Mouse (Mus musculus) lung, postnatal 10 days (tissue): ENCODE measurements around the gene Gna15.

Experiments used
- DNase-seq: peaks from one replicate; pipeline ENCODE4 v3.0.0; 2021

Gene Gna15

GRCm38 (mm10) chr10:81464405-81465264 is 59.4 kb downstream of the Gna15 start:
- peak; percentile 82 for DNase-seq

- no peak for DNase-seq
These were observed 60.5 kb downstream of the Gna15 start for GRCm38 (mm10) chr10:81463531-81463930.

- no peak for DNase-seq
These were observed 61.1 kb downstream of the Gna15 start for GRCm38 (mm10) chr10:81462917-81463316.

- no peak for DNase-seq
These were observed 61.6 kb downstream of the Gna15 start for GRCm38 (mm10) chr10:81462415-81462804.

- DNase-seq = no peak
These were observed 62.2 kb downstream of the Gna15 start for GRCm38 (mm10) chr10:81461673-81462414.

GRCm38 (mm10) chr10:81460951-81461350 is 63.1 kb downstream of the Gna15 start:
- DNase-seq = no peak

- no peak for DNase-seq
These were observed 63.6 kb downstream of the Gna15 start for GRCm38 (mm10) chr10:81460471-81460870.

- DNase-seq = no peak
These were observed 64.6 kb downstream of the Gna15 start for GRCm38 (mm10) chr10:81459399-81459798.

GRCm38 (mm10) chr10:81458267-81458666 is 65.8 kb downstream of the Gna15 start:
- no peak for DNase-seq

- no peak for DNase-seq
These were observed 66.4 kb downstream of the Gna15 start for GRCm38 (mm10) chr10:81457624-81458023.

- DNase-seq = no peak
These were observed 67.0 kb downstream of the Gna15 start for GRCm38 (mm10) chr10:81456983-81457563.

GRCm38 (mm10) chr10:81455181-81455895 is 68.7 kb downstream of the Gna15 start, which contains the start of gene Nfic:
Gene Nfic, minus strand, starts transcription at chr10:81455635.
- DNase-seq = no peak

GRCm38 (mm10) chr10:81454106-81454505 is 69.9 kb downstream of the Gna15 start:
- no peak for DNase-seq

GRCm38 (mm10) chr10:81452947-81453288 is 71.1 kb downstream of the Gna15 start:
- no peak for DNase-seq
